Mouse (Mus musculus) liver, embryonic 16.5 days (tissue): ENCODE measurements around the gene Creg2. TPM values are rescaled to one million over a fixed set of nuclear protein-coding genes. Genes with fewer than 3 reads are reported as not detected.
A peak's percentile ranks its signal among the peaks of the same experiment; 100 is the strongest.

Source experiments
- ATAC-seq: fragments of 200-750 bp; cut with Nextera tagmentation; 2 replicates; pipeline ENCODE4 v1.8.0; 2017; ENCODE audit warnings: low read depth, mild to moderate bottlenecking, moderate number of reproducible peaks, moderate library complexity
- H3K27ac ChIP-seq: fragments of 300-500 bp; sonication (generic); 2 replicates; pipeline ENCODE4 v1.5.1; 2014; ENCODE audit warnings: mild to moderate bottlenecking, low read length
- H3K27me3 ChIP-seq: fragments of 300-500 bp; sonication (generic); 2 replicates; pipeline ENCODE4 v1.6.1; 2014; ENCODE audit warnings: low read depth, low read length, mixed read lengths; ENCODE audit not compliant: control insufficient read depth, insufficient read depth
- H3K36me3 ChIP-seq: fragments of 300-500 bp; sonication (generic); 2 replicates; pipeline ENCODE4 v1.6.1; 2014; ENCODE audit warnings: mild to moderate bottlenecking; ENCODE audit not compliant: control insufficient read depth, insufficient read depth
- H3K4me1 ChIP-seq: fragments of 300-500 bp; sonication (generic); 2 replicates; pipeline ENCODE4 v1.6.1; 2014; ENCODE audit warnings: low read depth, low read length, mixed read lengths; ENCODE audit not compliant: control insufficient read depth
- H3K4me2 ChIP-seq: fragments of 300-500 bp; sonication (generic); 2 replicates; pipeline ENCODE4 v1.6.1; 2014; ENCODE audit warnings: low read depth, low read length, mixed read lengths
- H3K4me3 ChIP-seq: fragments of 300-500 bp; sonication (generic); 2 replicates; pipeline ENCODE4 v1.5.1; 2014; ENCODE audit warnings: low read depth, mild to moderate bottlenecking, low read length
- H3K9ac ChIP-seq: fragments of 300-500 bp; sonication (generic); 2 replicates; pipeline ENCODE4 v1.6.1; 2014; ENCODE audit warnings: low read depth, low read length
- H3K9me3 ChIP-seq: fragments of 300-500 bp; sonication (generic); replicated peaks from 2 replicates; pipeline ENCODE4 v1.6.1; 2016; ENCODE audit warnings: low read length; ENCODE audit not compliant: control insufficient read depth
- WGBS: fragments of 180-500 bp; shearing (Covaris S2); extraction: QIAGEN DNeasy Blood & Tissue Kit; methylation state at CpG from one replicate; pipeline ENCODE4 v1.1.7; 2014; ENCODE audit not compliant: insufficient replicate concordance; 5-methylcytosine and 5-hydroxymethylcytosine counted together
- polyA plus RNA-seq: library from polyadenylated mRNA; unstranded; fragments of >200 nt; fragmentation: Nextera tagmentation; extraction: Ambion mirVana; gene quantifications from 2 replicates; pipeline ENCODE4 v1.2.1, GENCODE M21; 2015

The Creg2 gene
- polyA plus RNA-seq, 1 experiment from 2014 or later, result not detected

DNA sequence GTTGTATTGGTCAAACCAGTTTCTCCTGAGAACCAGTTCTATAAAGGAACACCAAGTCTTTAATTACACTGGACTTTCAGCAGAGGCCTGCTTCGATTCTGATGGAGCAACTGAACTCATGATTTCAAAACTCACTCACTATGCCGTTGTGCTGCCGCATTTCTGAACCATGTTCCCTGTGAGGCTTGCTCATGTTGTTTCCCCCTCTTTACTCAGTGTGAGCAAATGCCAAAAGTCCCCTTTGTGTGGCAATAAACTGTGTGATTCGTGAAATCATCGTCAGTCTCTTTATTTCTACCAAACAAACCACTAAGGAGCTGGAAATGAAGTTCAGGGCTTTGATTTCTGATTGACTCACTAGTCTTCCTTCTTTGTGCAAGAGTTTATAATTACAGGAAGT, 72.8 kb downstream of the Creg2 start:
- no peak for ATAC-seq
- peaks cover 25% of the 10 kb centered on the region for H3K4me1 ChIP-seq
- 44% methylated on average over 5 of the region's 5 CpGs for WGBS
- no peak overlapping the region for H3K9ac ChIP-seq
- no peak overlapping the region for H3K4me2 ChIP-seq
- no peaks in the 10 kb centered on the region for H3K36me3 ChIP-seq
- H3K9me3 ChIP-seq, result no peaks in the 10 kb centered on the region
- H3K4me3 ChIP-seq, result no peak overlapping the region
- H3K27me3 ChIP-seq, result no peaks in the 10 kb centered on the region; the same call in 1 of the 2 replicates
- peak overlapping the region; percentile 23 for H3K27ac ChIP-seq

DNA sequence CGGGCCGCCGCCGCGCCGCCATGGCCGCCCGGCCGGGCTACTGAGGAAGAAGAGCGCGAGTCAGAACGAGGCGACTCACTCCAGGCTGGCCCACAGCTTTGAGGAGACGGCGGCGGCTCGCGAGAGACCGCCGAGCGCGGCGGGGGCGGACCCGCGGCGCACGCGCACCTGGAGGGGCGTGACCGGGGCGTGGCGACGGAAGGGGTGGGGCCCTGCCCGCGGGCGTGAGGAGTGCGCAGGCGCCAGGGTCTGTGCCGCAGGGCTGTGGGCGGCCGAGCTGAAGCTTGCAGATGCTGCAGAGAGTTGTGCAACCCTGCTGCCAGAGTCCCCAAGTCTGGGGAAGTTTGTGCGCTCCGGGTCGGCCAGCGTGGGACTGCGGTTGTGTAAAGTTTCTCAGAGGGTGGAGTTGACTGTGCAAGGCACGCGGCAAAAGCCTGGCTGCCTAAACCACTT, 74.0 kb downstream of the Creg2 start, which contains the start of gene Rnf149:
TSS of gene Rnf149 (minus strand) at position 153 of the 453 bp plus-strand sequence.
- WGBS, result under 1% methylated on average over 49 of the region's 49 CpGs
- peak within 1 kb of the TSS; percentile 90 for H3K4me3 ChIP-seq
- H3K4me1 ChIP-seq, result peaks cover 28% of the 10 kb centered on the region
- peak; percentile 93 for ATAC-seq
- H3K4me2 ChIP-seq, result peak within 1 kb of the TSS; percentile 88
- no peaks in the 10 kb centered on the region for H3K9me3 ChIP-seq
- no peaks in the 10 kb centered on the region for H3K36me3 ChIP-seq
- peak within 1 kb of the TSS; percentile 91 for H3K27ac ChIP-seq
- H3K9ac ChIP-seq, result peak within 1 kb of the TSS; percentile 90
- H3K27me3 ChIP-seq, result no peaks in the 10 kb centered on the region

DNA sequence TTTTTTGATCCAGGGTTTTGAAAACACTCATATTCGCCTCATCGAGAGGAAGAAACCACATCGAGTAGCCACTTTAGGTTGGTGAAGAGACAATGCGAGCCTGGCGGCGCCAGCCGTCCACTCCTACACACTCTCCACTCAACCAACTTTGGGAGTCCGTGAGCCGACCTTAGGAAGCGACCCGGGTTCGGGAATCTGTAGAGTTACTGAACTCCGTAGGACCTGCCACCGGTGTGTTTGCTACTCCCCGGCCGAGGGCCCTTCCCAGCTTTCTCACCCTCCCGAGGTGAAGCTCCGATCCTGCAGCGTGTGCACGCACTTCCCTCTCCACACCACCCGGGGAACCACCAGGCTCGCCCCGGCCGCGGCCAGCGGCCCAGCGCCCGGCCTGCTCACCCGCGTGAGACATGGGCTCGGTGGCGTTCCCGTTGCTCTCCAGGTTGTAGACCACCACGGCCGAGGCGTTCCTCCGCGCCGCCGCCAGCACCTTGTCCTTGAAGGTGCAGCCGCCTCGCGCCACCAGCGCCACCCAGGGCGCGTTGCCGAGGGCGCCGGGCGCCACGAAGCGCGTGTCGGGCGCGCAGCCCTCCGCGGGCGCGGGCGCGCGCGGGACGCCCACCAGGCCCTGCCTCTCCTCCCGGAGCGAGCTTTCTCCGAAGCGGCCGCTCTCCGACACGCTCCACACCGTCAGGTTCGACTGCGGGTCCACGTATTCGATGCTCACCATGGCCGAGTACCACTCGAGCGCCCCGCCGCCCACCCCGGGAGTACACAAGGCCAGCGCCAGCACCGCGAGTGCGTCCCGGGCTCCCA, 74.6 kb downstream of the Creg2 start:
- WGBS, result under 1% methylated on average over 80 of the region's 88 CpGs
- peak overlapping the region; percentile 91 for H3K27ac ChIP-seq

GRCm38 (mm10) chr1:39575778-39576375, 75.4 kb downstream of the Creg2 start:
- ATAC-seq, result no peak
- peak overlapping the region; percentile 90 for H3K9ac ChIP-seq
- H3K4me3 ChIP-seq, result peak overlapping the region; percentile 90
- peaks cover 28% of the 10 kb centered on the region for H3K4me1 ChIP-seq
- H3K27me3 ChIP-seq, result no peaks in the 10 kb centered on the region
- H3K27ac ChIP-seq, result peak overlapping the region; percentile 91
- H3K9me3 ChIP-seq, result no peaks in the 10 kb centered on the region
- 3% methylated on average over 8 of the region's 8 CpGs for WGBS
- peak overlapping the region; percentile 88 for H3K4me2 ChIP-seq
- no peaks in the 10 kb centered on the region for H3K36me3 ChIP-seq

More for the DNA sequence above, 74.6 kb downstream of the Creg2 start:
- Histone ChIP-seq H3K9ac (peak overlapping the region; percentile 90), H3K4me3 (peak overlapping the region; percentile 90), H3K9me3 (no peaks in the 10 kb centered on the region), H3K4me1 (peaks cover 28% of the 10 kb centered on the region), H3K36me3 (no peaks in the 10 kb centered on the region), H3K27me3 (no peaks in the 10 kb centered on the region), H3K4me2 (peak overlapping the region; percentile 88)
- ATAC-seq, result peak; percentile 39

DNA sequence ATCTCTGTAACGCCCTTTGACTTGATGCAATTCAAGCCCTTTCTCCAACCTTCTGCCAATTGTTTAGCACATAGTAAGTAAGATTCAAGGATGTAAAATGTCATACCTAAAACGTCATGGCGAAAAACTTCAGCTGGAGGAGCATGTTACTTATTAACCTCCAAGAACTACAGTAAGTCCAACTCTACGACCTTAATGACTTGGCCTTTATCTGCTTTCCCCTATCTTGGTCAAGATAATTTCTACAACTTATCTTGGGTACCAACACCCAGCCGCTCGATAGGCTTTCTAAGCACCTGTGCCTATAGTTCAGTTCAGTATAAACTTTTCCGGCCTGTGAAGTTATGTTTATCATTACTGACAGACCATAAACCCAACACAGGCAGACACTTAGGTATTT, 77.4 kb downstream of the Creg2 start:
- Histone ChIP-seq H3K4me2 (peak overlapping the region; percentile 27; the same call in 1 of the 2 replicates), H3K27me3 (no peaks in the 10 kb centered on the region), H3K36me3 (no peaks in the 10 kb centered on the region; the same call in none of the 2 replicates), H3K4me1 (peaks cover 28% of the 10 kb centered on the region), H3K9me3 (no peaks in the 10 kb centered on the region), H3K4me3 (no peak overlapping the region), H3K9ac (no peak overlapping the region), H3K27ac (no peak overlapping the region)
- 49% methylated on average over 7 of the region's 7 CpGs for WGBS
- no peak for ATAC-seq

DNA sequence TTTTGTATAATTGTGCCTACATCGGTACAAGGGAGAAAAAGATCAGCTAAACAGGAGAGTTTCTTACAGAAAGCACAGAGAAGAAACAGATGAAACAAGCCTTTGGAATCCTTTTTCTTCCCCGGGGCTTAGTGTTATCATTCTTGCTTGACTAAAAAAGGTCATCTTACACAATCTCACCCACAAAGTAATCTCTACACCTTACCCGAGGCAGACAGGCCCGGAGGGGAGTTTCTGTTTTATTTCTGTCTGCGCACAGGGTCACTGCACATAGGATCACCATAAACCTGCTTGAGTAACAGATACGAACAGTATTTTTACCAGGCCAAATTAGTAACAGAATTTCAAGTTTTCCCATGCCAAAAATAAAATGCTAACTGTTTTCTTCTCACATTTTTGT, 79.6 kb downstream of the Creg2 start:
- no peak overlapping the region for H3K9ac ChIP-seq
- 40% methylated on average over 6 of the region's 6 CpGs for WGBS
- no peaks in the 10 kb centered on the region for H3K27me3 ChIP-seq
- no peak overlapping the region for H3K4me3 ChIP-seq
- H3K4me1 ChIP-seq, result peaks cover 20% of the 10 kb centered on the region
- H3K4me2 ChIP-seq, result 0 out of 2 replicates have a peak overlapping the region, but pooled peaks have one; percentile 24
- no peaks in the 10 kb centered on the region; the same call in none of the 2 replicates for H3K36me3 ChIP-seq
- H3K9me3 ChIP-seq, result no peaks in the 10 kb centered on the region
- 0 out of 2 replicates have a peak overlapping the region, but pooled peaks have one; percentile 22 for H3K27ac ChIP-seq
- peak; percentile 37; the same call in 1 of the 2 replicates for ATAC-seq

Other genes with a start within 250 kb of the Creg2 start
- 6.2 and 7.2 TPM in 2 replicates for gene Tbc1d8, start 172.7 kb downstream of the Creg2 start, polyA plus RNA-seq
- 4.5 and 5.6 TPM in 2 replicates for gene Cnot11, start 116.5 kb downstream of the Creg2 start, polyA plus RNA-seq
- 13.2 and 15.3 TPM in 2 replicates for gene Rnf149, start 74.1 kb downstream of the Creg2 start, polyA plus RNA-seq
- 0.13 and 0.14 TPM in 2 replicates for gene Rfx8, start 69.5 kb upstream of the Creg2 start, polyA plus RNA-seq
- gene Gm3646, start 153.9 kb upstream of the Creg2 start, polyA plus RNA-seq, result not detected in 2 replicates
- 2.2 TPM in 2 replicates for gene Map4k4, start 249.4 kb upstream of the Creg2 start, polyA plus RNA-seq